Mouse (Mus musculus): ENCODE results near the gene Asb18. TPM values are rescaled to one million over a fixed set of nuclear protein-coding genes. Genes with fewer than 3 reads are reported as not detected.
A peak's percentile ranks its signal among the peaks of the same experiment; 100 is the strongest.

Asb18 gene
- polyA plus RNA-seq, 1 experiment from 2014 or later = 0.62 TPM

DNA sequence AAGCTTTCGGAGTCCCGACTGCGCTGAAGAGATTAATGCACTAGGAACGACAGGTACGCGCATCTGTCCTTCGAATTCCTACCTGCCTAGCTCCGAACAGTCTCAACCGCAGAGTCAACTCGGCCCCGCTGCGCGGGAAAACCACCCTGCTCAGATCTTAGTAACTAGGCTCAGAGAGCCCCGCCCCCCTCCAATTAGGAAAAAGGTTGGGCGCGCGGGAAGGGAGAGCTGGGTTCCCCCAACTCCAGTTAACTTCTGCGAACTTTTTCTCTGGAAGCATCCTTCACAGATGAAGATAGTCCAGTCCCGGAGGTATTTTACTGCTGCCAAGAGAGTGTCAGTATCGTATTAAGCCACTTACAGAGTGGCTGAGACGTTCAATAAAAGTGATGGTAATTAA, 80.7 kb downstream of the Asb18 start:
- Histone ChIP-seq H3K36me3 (ENCODE audit: control insufficient read depth, insufficient read depth, low read length) (no peaks in the 10 kb centered on the region), H3K9ac (replicated peaks; ENCODE audit: low read depth, low read length) (no peak overlapping the region), H3K27me3 (ENCODE audit: control insufficient read depth, insufficient read depth, low read length) (peaks cover 16% of the 10 kb centered on the region), H3K27ac (ENCODE audit: low read depth, low read length) (no peak overlapping the region), H3K4me3 (ENCODE audit: low read depth, low read length) (no peak overlapping the region), H3K4me1 (ENCODE audit: control insufficient read depth, insufficient read depth, low read length) (peaks cover 11% of the 10 kb centered on the region), H3K9me3 (ENCODE audit: control insufficient read depth, low read length) (no peaks in the 10 kb centered on the region), H3K4me2 (ENCODE audit: low read depth, low read length) (peak overlapping the region; percentile 37; the same call in 1 of the 2 replicates)
- ATAC-seq (ENCODE audit: low read depth) = no peak
- 1% methylated on average over 21 of the region's 21 CpGs for WGBS

DNA sequence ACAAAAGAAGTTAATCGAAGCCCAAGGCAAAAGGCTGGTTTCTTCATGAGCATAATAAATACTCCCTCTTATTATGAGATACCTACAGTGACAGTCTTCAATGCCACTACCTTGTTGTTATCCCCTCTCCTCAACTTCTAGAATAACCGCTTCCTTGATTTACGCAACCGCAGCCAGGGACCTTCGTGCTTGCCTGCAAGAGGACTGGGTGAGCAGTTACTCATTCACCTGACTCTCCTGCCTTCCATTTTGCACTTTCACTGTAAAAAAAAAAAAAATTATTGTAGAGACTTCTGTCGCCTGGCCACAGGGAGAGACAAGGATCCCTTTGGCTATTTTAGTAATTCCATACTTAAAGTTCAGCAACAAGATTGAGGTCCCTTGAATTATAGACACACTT, 81.4 kb downstream of the Asb18 start:
- Histone ChIP-seq H3K36me3 (ENCODE audit: control insufficient read depth, insufficient read depth, low read length) (no peaks in the 10 kb centered on the region), H3K27me3 (ENCODE audit: control insufficient read depth, insufficient read depth, low read length) (peaks cover 16% of the 10 kb centered on the region), H3K4me3 (ENCODE audit: low read depth, low read length) (peak overlapping the region; percentile 54; the same call in 1 of the 2 replicates), H3K27ac (ENCODE audit: low read depth, low read length) (no peak overlapping the region), H3K9me3 (ENCODE audit: control insufficient read depth, low read length) (no peaks in the 10 kb centered on the region), H3K4me1 (ENCODE audit: control insufficient read depth, insufficient read depth, low read length) (peaks cover 11% of the 10 kb centered on the region), H3K4me2 (ENCODE audit: low read depth, low read length) (peak overlapping the region; percentile 78), H3K9ac (replicated peaks; ENCODE audit: low read depth, low read length) (no peak overlapping the region)
- WGBS = 9% methylated on average over 6 of the region's 6 CpGs
- ATAC-seq (ENCODE audit: low read depth) = no peak

DNA sequence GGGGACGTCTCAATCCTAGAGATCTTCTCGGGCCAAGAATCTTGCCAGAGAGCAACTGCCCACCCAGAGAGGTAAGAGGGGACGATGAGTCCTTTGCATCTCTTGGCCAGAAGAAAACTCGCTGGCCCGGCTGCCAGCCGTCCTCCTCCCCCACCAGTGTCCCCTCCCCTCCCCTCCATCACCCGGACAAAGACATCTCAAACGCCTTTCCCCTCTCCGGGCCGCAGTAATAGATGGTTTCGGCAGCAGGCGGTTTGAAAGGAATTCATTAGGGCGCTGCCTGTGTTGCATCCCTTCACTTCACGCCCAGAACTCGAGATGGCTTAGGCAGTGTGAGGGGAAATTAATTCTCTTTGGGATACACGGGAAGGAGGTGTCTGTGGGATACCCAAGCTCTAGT, 81.8 kb downstream of the Asb18 start:
- Histone ChIP-seq H3K27me3 (ENCODE audit: control insufficient read depth, insufficient read depth, low read length) (peaks cover 16% of the 10 kb centered on the region), H3K4me2 (ENCODE audit: low read depth, low read length) (peak overlapping the region; percentile 78), H3K9ac (replicated peaks; ENCODE audit: low read depth, low read length) (no peak overlapping the region), H3K4me3 (ENCODE audit: low read depth, low read length) (peak overlapping the region; percentile 54; the same call in 1 of the 2 replicates), H3K27ac (ENCODE audit: low read depth, low read length) (0 out of 2 replicates have a peak overlapping the region, but pooled peaks have one; percentile 49), H3K36me3 (ENCODE audit: control insufficient read depth, insufficient read depth, low read length) (no peaks in the 10 kb centered on the region), H3K4me1 (ENCODE audit: control insufficient read depth, insufficient read depth, low read length) (peaks cover 11% of the 10 kb centered on the region), H3K9me3 (ENCODE audit: control insufficient read depth, low read length) (no peaks in the 10 kb centered on the region)
- no peak for ATAC-seq (ENCODE audit: low read depth)
- under 1% methylated on average over 16 of the region's 16 CpGs for WGBS

DNA sequence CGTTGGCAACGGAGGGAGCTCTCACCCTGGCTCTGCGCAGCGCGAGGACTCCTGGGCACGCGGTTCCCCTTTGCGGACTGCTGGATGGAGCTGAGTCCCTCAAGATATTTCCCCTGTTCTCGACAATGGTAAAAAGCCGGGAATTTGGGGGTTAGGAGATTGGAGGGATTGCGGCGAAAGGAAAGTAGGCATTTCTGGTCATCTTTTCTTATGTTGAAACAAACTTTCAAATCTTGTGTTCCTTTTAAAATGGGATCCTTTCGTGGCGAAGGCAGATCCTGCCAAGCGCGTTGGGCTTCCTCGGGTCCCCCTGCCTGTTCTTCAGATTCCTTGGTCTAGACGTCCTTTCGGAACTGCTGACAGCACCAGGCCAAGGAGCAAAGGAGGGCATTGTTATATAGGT, 82.4 kb downstream of the Asb18 start:
- Histone ChIP-seq H3K27ac (ENCODE audit: low read depth, low read length) (0 out of 2 replicates have a peak overlapping the region, but pooled peaks have one; percentile 49), H3K4me3 (ENCODE audit: low read depth, low read length) (peak overlapping the region; percentile 54; the same call in 1 of the 2 replicates), H3K9me3 (ENCODE audit: control insufficient read depth, low read length) (no peaks in the 10 kb centered on the region), H3K4me2 (ENCODE audit: low read depth, low read length) (peak overlapping the region; percentile 78), H3K27me3 (ENCODE audit: control insufficient read depth, insufficient read depth, low read length) (peaks cover 16% of the 10 kb centered on the region), H3K9ac (replicated peaks; ENCODE audit: low read depth, low read length) (no peak overlapping the region), H3K36me3 (ENCODE audit: control insufficient read depth, insufficient read depth, low read length) (no peaks in the 10 kb centered on the region), H3K4me1 (ENCODE audit: control insufficient read depth, insufficient read depth, low read length) (peaks cover 15% of the 10 kb centered on the region)
- no peak for ATAC-seq (ENCODE audit: low read depth)
- 3% methylated on average over 19 of the region's 19 CpGs for WGBS

DNA sequence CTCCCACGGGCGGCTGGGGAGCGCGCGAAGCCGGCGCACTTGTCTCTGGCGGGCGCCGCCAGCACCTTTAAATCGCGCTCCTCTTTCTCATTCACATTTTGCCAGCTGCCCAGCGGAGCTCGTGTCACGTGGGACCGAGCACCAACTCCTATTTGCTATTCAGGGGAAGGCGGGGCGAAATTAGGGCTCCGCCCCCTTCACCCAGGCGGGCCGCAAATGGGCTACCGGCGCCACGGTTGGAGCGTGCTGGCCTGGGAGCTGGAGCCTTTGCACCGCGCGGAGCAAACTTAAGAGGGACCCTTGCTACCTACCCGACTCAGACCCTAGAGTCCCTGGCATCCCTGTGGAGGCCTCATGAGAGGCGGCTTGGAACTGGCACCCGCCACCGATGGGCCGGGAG, 83.3 kb downstream of the Asb18 start, which contains the start of gene Gbx2:
Gene Gbx2, minus strand, starts transcription at position 60 of the 400 bp plus-strand sequence.
- H3K27me3 ChIP-seq (ENCODE audit: control insufficient read depth, insufficient read depth, low read length) = peaks cover 19% of the 10 kb centered on the region
- under 1% methylated on average over 27 of the region's 33 CpGs for WGBS
- peaks cover 18% of the 10 kb centered on the region for H3K4me1 ChIP-seq (ENCODE audit: control insufficient read depth, insufficient read depth, low read length)

DNA sequence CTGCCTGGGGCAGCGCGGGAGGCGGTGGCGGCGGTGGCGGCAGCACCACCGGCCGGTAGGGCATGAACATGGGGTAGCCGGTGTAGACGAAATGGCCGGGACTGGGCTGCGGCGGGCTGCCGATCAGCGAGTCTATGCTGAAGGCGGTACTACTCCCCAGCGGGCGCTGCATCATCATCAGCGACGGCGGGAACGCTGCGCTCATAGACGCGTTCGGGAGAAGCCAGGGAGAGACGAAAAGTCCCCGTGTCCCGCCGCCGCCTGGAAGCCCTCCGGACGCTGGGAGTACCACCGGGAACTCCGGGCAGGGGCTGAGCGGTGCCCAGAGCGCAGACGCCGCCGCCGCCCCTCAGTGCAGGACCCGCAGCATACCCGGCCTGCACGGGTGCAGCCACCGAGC, 83.9 kb downstream of the Asb18 start:
- H3K9ac ChIP-seq (replicated peaks; ENCODE audit: low read depth, low read length) = peak overlapping the region; percentile 61
- H3K4me1 ChIP-seq (ENCODE audit: control insufficient read depth, insufficient read depth, low read length) = peaks cover 22% of the 10 kb centered on the region
- H3K4me2 ChIP-seq (ENCODE audit: low read depth, low read length) = peak overlapping the region; percentile 78
- H3K27ac ChIP-seq (ENCODE audit: low read depth, low read length) = peak overlapping the region; percentile 16
- WGBS = under 1% methylated on average over 43 of the region's 45 CpGs
- no peaks in the 10 kb centered on the region for H3K9me3 ChIP-seq (ENCODE audit: control insufficient read depth, low read length)
- peak overlapping the region; percentile 54 for H3K4me3 ChIP-seq (ENCODE audit: low read depth, low read length)
- no peaks in the 10 kb centered on the region for H3K36me3 ChIP-seq (ENCODE audit: control insufficient read depth, insufficient read depth, low read length)
- peaks cover 21% of the 10 kb centered on the region for H3K27me3 ChIP-seq (ENCODE audit: control insufficient read depth, insufficient read depth, low read length)
- ATAC-seq (ENCODE audit: low read depth) = peak; percentile 8; the same call in 1 of the 2 replicates

More for the DNA sequence above, 83.3 kb downstream of the Asb18 start, which contains the start of gene Gbx2:
- peak; percentile 81 for ATAC-seq (ENCODE audit: low read depth)
- Histone ChIP-seq H3K36me3 (ENCODE audit: control insufficient read depth, insufficient read depth, low read length) (no peaks in the 10 kb centered on the region), H3K27ac (ENCODE audit: low read depth, low read length) (peak within 1 kb of the TSS; percentile 16), H3K9me3 (ENCODE audit: control insufficient read depth, low read length) (no peaks in the 10 kb centered on the region), H3K4me2 (ENCODE audit: low read depth, low read length) (peak within 1 kb of the TSS; percentile 78), H3K4me3 (ENCODE audit: low read depth, low read length) (peak within 1 kb of the TSS; percentile 54), H3K9ac (replicated peaks; ENCODE audit: low read depth, low read length) (peak within 1 kb of the TSS; percentile 61)

DNA sequence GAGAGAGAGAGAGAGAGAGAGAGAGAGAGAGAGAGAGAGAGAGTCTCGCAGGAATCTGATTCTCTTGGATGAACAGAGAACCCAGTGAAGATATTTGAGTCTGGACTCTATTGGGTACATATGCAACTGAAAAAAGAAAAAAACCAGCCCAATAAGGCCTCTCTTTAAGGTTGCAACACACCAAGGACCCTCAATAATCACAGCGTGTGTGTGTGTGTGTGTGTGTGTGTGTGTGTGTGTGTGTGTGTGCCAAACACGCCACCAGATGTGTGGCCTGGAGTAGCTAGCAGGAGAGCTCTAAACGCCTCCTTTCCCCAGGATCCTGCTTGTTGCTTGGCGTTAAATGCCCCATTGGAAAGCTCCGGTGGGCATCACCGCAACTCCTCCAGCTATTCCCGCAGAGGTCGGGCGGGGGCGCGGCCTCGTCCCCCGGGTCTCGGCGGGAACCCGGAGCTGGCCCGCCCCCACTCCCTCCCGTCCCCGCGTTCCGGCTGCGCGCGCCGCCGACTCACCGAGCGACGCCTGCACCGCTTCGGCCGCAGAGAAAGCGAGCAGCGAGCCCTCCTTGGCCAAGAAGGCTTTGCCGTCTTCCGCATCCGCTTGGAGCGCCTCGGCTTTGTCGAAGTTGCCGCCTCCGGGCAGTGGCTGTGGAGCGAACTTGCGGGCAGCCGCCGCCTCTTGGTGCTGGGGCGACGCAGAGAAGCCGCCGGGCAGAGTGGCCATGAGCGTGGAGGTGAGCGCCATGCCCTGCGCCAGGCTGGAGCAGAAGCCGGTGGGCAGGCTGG, 84.6 kb downstream of the Asb18 start:
- Histone ChIP-seq H3K9ac (replicated peaks; ENCODE audit: low read depth, low read length) (peak overlapping the region; percentile 61), H3K9me3 (ENCODE audit: control insufficient read depth, low read length) (no peaks in the 10 kb centered on the region), H3K4me2 (ENCODE audit: low read depth, low read length) (peak overlapping the region; percentile 78), H3K27me3 (ENCODE audit: control insufficient read depth, insufficient read depth, low read length) (peaks cover 16% of the 10 kb centered on the region), H3K36me3 (ENCODE audit: control insufficient read depth, insufficient read depth, low read length) (no peaks in the 10 kb centered on the region), H3K4me1 (ENCODE audit: control insufficient read depth, insufficient read depth, low read length) (peaks cover 25% of the 10 kb centered on the region), H3K27ac (ENCODE audit: low read depth, low read length) (peak overlapping the region; percentile 16), H3K4me3 (ENCODE audit: low read depth, low read length) (peak overlapping the region; percentile 54)
- 0 out of 2 replicates have a peak, but pooled peaks have one; percentile 4 for ATAC-seq (ENCODE audit: low read depth)
- 1% methylated on average over 55 of the region's 55 CpGs for WGBS

DNA sequence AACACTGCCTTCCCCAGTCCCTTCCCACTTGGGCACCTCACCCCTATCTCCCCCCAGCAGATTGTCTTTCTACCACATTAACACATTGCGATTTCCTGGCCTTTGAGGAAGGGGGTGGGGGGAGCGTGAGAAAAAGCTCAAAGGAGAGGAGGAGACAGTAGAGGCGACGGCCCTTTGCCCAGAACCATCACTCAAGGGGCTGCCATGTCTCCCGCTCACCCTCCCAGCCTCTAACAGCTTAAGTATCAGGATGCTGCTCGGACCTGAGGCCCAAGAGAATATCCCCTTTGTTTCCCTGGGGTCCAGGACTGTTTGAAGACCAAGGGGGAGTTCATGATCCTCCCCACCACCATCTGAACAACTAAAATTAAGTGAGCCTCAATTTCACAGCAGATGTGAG, 85.3 kb downstream of the Asb18 start:
- Histone ChIP-seq H3K4me3 (ENCODE audit: low read depth, low read length) (peak overlapping the region; percentile 54), H3K36me3 (ENCODE audit: control insufficient read depth, insufficient read depth, low read length) (no peaks in the 10 kb centered on the region), H3K4me1 (ENCODE audit: control insufficient read depth, insufficient read depth, low read length) (peaks cover 29% of the 10 kb centered on the region), H3K9ac (replicated peaks; ENCODE audit: low read depth, low read length) (peak overlapping the region; percentile 61), H3K27ac (ENCODE audit: low read depth, low read length) (peak overlapping the region; percentile 2; the same call in 1 of the 2 replicates), H3K4me2 (ENCODE audit: low read depth, low read length) (peak overlapping the region; percentile 78), H3K9me3 (ENCODE audit: control insufficient read depth, low read length) (no peaks in the 10 kb centered on the region), H3K27me3 (ENCODE audit: control insufficient read depth, insufficient read depth, low read length) (peaks cover 15% of the 10 kb centered on the region)
- 2% methylated on average over 6 of the region's 6 CpGs for WGBS
- no peak for ATAC-seq (ENCODE audit: low read depth)

DNA sequence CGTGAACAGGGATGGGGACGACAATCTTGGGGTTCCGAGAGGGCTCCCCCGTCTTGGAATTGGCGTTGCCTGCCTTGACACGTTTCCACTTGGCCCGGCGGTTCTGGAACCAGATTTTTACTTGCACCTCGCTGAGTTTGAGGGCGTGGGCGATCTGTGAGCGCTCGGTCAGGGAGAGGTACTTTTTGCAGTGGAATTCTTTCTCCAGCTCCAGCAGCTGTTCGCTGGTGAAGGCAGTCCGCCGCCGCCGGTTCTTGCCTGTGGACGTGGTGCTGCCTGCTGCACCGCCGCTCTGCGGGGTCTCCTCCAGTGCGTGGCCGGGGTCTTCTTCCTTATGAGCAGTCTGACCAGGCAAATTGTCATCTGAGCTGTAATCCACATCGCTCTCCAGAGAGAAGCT, 85.8 kb downstream of the Asb18 start:
- ATAC-seq (ENCODE audit: low read depth) = no peak
- H3K27ac ChIP-seq (ENCODE audit: low read depth, low read length) = peak overlapping the region; percentile 2; the same call in 1 of the 2 replicates
- H3K4me1 ChIP-seq (ENCODE audit: control insufficient read depth, insufficient read depth, low read length) = peaks cover 25% of the 10 kb centered on the region
- H3K4me3 ChIP-seq (ENCODE audit: low read depth, low read length) = peak overlapping the region; percentile 54
- WGBS = 9% methylated on average over 25 of the region's 25 CpGs
- H3K9me3 ChIP-seq (ENCODE audit: control insufficient read depth, low read length) = no peaks in the 10 kb centered on the region
- no peaks in the 10 kb centered on the region for H3K36me3 ChIP-seq (ENCODE audit: control insufficient read depth, insufficient read depth, low read length)
- peak overlapping the region; percentile 78 for H3K4me2 ChIP-seq (ENCODE audit: low read depth, low read length)
- peaks cover 11% of the 10 kb centered on the region for H3K27me3 ChIP-seq (ENCODE audit: control insufficient read depth, insufficient read depth, low read length)
- H3K9ac ChIP-seq (replicated peaks; ENCODE audit: low read depth, low read length) = peak overlapping the region; percentile 61; the same call in 1 of the 2 replicates

Measured in neural tube, embryonic 14.5 days (tissue).